Mouse (Mus musculus) cerebellum, adult 18-20 months (tissue): Measurements from ENCODE around the gene Snx1.

Source experiments
- DNase-seq, 2 experiments: peaks; one replicate each; pipeline ENCODE4 v3.0.0; 2021

Snx1 gene

DNA sequence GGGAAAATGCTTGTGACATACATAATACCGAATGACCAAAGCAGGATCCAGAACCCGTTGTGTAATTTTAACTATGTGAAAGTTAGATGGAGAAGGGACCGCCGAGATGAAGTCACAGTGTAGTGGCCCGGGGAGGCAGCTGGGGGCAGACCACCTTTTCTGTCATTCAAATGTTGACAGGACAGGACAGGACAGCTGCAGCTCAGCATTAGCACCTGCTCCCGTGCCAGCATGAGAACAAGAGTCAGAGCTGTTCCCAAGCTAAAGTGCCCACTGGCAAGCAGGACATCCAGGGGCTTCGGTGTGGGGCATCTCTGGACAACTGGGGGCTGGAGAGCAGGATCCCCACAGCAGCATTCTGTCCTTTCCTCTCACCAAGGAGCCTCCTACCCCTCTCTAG lies 39.3 kb downstream of the Snx1 start:
- DNase-seq = no peak

DNA sequence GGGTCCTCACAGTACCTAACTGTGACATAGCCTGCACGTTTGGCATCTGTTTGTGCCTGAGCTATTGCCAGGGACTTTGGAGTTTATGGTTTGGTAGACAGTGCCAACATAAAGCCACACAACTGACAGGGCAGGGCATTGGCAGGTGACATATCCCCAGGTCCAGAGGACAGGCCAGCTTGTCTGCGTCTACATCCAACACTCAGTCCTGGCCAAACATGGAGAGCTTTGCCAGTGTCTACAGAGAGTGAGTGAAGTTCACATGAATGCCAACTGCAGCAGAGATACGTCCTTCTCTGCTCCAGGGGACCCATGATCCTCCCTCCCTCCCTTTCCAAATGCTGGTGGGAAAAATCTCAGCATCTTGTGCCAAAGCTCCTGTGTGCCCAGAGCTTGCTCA lies 42.2 kb downstream of the Snx1 start:
- no peak for DNase-seq

DNA sequence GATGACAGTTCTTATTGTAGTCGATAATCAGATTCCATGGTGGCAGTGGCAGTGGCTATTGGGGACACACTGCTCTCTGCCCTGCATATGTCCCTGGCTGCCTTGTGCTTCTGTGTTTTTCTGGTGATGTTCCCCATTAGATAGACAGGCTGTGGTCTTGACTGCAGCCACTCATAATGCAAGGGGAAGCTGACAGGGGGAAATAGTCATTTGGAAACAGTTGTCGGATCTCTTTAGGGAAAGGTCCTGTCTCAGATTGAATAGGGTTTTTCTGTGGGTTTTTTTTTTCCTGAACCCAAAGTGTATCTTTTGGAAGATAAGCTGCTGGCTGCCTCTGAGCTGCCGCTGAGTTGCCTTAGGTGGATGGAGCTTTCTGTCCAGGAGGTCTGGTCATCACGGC lies 44.4 kb downstream of the Snx1 start:
- no peak for DNase-seq

DNA sequence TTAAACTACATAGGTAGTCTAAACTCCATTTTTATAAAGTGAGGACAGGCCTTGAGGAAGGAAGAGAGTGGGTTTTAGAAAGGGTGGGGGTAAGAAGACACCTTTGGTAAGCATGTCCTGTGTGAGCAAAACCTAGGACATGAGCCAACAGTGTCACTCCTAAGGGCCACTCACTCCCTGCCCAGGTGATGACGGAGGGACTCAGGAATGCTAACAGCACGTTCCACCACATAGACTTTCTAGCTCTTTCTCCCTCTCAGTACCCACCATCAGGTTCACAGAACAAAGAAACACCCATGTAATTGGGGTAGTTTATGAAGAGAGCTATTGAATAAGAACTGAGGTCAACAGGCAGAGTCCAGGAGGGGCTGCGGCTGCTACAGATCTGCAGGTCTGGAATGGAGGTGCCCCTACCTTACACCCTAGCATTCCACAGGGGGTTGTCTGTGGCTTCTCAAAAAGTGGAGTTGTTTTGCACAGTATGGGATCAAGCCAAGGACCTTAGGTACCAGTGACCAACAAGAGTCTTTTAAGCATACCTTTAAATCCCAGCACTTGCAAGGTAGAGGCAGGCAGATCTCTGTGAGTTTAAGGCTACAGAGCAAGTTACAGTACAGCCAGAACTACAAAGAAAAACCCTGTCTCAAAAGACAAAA lies 45.5 kb downstream of the Snx1 start:
- no peak for DNase-seq

DNA sequence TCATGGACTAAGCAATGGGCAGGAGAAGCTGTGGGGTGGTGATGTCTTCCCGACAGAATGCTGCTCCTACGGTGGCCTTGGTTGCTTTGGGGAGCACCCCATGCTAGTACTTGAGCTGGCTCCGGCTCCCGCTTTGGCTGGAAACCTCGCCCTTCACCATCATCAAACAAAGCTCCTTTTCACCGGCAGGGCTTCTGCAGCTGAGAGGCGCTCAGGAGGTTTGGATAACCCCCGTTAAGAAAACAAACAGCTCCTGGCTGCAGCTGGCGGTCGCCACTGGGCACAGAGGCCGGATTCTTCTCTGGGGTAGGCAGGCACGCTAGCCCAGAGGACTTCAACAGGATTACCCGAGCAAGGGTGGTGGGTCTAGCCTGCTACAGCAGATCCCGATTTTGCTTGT lies 47.9 kb downstream of the Snx1 start:
- DNase-seq = no peak

DNA sequence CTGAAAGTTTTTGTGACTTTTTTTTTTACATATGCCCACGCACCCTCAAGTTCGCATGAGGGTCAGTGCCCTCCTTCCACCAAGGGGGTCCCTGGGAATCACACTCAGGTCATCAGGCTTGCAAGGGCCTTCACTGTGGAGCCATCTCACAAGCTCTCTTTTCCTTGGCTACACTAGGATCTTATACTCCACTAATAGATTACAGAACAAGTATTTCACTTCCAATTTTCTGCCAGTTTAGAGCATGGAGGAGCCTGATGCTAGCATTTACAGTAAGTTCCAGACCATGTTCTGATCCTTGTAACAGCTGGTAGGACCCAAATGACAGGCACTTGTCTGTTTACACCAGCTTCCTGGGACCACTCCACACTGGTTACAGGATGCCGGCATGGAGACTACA lies 48.3 kb downstream of the Snx1 start:
- DNase-seq = no peak

DNA sequence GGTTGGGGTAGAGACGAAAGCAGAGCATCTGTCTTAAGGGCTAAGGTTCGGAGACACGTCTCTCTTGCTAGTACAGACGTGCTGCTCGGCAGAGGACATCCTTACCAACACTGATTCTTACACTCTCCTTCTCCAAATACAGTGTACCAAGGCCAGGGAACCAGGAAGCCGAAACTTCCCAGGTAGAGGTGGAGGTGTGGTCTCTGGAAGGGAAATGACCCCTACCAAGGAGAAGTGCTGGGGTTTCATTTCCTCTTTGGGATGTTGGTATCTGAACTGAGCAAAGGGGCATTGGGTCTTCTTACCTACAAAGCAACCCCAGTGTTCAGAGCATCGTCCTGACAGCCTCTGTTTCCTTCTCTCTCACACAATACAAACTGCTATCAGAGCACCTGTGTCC lies 53.6 kb downstream of the Snx1 start:
- no peak for DNase-seq

DNA sequence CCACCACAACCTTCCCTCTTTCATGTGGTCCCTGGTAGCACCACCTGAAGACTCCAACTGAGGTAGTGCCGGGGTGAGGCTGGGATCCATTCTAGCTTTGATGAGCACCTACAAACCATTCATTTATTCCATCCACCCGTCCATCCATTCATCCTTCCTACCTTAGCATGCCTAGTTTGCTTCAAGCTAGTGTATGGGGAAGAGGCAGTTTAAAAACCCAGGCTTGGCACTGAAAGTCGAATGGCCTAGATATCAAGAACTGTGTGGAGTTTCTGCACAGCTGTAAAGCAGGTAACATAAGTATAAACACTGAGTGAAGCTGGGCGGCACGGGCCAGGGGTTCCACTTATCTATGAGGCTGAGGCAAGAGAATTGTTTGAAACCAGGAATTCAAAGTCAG lies 56.2 kb downstream of the Snx1 start:
- no peak for DNase-seq

DNA sequence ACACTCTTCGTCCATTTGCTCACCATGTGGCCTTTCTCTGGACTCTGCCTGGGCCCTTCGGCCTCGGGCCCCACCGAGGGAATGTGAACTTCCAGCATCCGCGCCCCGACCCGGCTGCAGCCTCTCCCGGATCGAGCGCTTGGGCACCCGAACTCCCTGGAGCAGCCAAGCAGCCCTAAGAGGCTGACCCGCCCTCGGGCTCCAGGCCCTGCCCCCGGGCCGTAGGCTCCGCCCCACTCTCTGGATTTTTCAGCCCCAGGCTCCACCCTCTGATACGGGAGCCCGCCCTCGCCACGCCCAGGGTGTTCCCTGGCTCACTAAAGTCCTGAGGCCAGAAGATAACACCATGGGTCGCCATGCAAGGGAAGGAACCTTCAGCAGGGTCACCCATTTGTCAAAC lies 56.8 kb downstream of the Snx1 start, which contains the start of gene Snx22:
Snx22 (minus strand) TSS at position 137 of the 400 bp plus-strand sequence.
- DNase-seq = peak; percentile 89 to 93

DNA sequence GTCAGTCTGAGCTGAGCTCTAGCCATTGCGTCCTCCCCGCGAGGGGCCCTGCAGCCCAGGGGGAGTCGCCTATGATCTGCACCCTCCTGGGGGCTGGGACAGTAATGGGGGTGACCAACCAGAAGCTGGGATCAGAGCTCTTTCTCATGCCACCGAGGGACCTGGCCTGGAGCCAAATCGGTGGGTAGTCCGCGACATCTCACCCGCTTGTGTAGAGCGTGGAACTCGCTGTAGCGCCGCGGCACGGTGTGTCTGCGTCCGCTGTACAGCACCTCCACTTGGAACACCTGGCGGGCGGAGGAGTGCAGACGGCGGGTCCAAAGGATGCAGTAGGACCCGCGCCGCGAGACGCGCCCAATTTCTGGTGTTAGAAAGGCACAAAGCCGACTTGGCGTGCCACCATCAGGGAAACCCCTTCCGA lies 57.4 kb downstream of the Snx1 start:
- DNase-seq = peak; percentile 47 to 55

DNA sequence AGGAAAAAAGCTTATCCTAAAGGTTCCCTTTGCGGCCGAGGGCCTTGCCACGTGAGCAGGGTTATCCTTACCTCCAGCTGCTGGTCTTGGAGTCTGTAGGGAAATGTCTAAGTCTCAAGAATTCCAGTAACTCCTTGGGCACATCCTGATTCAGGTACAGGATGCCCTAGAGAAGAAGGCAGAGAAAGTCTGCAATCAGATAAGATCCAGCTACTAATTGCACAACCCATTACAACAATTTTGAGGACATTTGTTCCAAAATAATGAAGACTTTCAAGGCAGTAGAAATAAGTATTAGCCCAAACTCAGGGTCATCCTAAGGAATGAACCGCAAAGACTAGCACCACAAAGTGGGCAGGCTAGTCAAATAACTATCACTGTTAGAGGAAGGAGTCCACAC lies 58.3 kb downstream of the Snx1 start:
- DNase-seq = no peak

DNA sequence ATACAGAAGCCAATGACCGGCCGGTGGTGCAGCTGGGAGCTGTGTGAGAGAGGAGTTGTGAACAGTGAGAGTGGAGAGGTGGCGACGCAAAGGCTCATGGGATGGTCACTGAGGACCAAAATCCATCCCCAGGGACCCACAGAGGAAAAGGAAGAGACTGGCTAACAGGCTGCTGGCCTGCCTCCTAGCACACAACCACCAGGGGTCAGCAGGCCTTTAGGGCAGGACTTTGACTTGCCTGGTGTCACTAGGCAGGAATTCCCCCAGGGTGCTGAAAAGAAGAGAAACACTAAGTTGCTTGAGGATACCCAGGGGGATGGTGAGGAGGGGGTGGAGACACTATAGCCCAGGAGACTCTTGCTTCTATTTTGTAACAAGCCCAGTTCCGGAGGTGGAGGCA lies 58.8 kb downstream of the Snx1 start:
- no peak for DNase-seq

DNA sequence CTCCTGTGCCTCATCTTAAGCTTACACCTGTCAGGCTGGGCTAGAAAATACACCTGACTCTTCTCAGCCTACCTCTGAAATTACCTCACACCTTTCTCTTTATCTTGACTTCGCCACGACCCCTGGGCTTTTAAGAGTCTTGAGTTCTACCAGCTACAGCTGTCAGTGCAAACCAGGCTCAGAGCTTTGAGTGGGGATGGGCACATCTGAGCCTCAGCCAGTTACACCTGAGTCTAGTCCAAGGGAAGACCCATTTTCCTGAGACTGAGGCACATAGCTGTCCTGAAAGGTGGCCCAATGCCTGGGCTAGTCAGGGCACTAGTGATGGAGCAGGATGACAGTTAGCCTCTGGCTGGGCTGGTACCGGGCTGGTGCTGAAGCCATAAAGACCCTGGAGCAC lies 59.6 kb downstream of the Snx1 start:
- DNase-seq = no peak

DNA sequence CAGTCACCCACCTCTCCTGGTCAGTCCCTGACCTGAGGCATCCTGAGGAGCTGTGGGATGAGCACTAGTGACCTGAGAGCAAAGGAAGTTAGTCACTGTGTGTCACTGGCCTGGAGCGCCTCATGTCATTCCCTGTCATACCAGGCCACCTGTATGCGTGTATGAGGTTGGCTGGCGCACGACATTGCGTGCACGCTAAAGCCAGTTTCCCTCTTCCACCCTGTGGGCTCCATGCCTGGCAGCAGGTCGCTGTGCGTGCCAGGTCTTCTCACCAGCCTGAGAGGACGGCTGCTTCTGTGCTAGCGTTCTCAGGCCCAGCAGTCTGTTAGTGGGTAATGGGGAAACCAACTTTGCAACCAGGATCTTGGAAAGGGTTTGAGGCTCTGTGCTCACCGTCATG lies 62.1 kb downstream of the Snx1 start:
- no peak for DNase-seq

DNA sequence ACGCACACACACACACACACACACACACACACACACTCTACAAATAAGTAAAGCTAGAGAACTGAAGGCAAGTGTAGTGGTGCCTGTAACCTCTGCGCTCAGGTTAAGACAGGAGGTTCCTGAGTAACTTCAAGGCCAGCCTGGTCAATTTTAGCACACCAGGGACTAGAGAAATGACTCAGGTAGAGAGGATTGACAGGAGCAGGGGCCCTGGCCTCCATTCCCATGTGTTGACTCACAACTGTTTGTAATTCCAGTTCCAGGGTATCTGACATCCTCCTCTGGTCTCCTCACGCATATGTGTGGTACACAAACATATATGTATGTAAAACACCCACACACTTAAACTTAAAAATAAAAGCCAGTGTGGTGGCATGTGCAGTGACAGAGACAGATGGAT lies 62.9 kb downstream of the Snx1 start:
- no peak for DNase-seq

DNA sequence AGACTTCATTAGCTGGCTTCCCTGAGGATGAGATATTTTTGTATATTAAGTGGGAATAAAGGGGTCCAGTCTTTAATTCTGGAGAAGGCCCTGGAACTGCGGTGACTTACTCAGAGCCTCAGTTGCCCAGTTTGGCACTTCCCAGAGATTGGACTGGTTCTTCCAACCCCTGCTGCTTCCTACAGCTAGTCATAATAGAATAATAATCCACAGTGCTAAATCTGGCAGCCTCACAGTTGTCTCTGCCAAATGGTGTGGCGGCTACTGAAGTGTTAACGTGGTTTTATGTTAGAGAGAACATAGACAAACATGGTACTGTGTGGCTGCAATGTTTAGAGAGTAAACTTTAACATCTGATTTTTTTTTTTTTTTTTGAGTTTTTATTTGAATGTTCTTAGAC lies 64.7 kb downstream of the Snx1 start:
- no peak for DNase-seq

DNA sequence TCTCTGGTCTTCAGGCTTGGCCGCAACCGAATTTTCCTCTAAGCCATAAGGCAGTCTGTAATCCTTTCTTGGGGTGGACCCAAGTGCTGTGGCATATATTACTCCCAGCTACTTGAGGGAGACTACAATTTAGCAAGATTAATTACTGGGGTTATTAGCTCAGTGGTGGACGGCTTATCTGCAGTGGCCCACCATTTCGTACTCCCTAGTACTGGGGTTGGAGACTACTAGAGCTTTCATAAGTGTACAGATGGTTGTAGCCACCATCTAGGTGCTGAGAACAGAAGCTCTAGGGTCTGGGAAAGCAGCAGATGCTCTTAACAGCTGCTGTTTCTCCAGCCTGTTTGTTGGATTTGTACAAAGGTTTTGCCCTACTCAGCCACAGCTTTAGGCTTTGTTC lies 65.4 kb downstream of the Snx1 start:
- no peak for DNase-seq

DNA sequence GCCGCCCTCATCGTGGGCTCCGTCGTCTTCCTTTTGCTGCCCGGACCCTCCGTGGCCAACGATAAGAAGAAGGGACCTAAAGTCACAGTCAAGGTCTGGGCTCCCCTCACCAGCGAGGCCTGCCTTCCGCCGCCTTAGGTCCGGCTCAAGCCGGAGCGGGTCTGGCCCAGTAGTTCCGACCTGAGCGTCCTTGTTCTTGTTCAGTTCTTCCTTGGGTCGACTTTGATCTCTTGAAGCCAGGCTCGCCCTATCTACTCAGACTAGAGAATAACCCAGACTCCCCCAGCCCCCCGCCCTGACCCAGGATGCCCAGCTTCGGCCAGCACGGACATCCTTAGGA lies 66.1 kb downstream of the Snx1 start:
- DNase-seq = no peak

DNA sequence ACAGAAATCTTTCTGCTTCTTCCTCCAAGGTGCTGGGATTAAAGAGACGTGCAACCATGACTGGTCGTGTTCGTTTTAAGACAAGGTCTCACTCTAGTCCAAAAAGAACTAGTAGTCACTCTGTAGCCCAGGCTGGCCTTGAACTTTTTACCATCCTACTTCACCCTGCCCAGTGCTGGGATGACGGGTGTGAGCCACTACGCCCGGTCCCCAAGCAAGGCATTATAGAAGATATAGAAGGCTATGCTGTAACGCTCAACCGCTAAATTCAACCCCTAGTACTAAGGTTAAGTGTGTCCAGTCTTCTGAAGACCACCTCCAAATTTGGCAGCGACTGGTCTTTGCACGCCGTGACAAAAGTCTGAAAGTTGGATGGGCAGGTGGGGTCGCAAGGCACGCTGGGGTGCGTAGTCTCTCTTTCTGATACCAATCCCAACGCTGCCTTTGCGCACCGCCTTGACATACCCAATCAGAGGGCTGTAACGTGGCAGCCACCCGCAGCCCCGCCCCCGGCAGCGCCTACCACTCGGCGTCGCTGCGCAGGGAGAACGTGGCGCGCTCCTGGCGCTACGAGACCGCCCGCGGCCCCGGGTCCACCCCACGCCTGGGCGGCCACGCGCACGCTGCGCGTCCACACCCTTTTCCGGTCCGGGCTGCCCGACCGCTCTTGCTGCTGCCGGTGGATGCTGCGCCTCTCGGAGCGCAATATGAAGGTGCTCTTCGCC lies 66.6 kb downstream of the Snx1 start, which contains the start of gene Ppib:
Ppib (plus strand) TSS at position 640 of the 725 bp plus-strand sequence.
- peak; percentile 99 for DNase-seq

DNA sequence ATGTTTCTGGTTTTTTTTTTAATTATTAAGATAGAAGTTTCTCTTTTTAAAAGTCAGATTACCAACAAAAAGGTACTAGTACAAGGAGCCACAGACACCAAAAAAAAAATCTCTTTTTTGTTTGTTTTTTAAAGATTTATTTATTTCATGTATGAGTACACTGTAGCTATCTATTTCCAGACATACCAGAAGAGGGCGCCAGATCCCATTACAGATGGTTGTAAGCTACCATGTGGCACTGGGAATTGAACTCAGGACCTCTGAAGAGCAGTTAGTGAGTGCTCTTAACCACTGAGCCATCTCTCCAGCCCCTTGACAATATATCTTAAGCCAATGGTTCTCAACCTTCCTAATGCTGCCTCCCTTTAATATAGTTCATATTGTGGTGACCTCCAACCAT lies 72.8 kb downstream of the Snx1 start:
- no peak for DNase-seq

DNA sequence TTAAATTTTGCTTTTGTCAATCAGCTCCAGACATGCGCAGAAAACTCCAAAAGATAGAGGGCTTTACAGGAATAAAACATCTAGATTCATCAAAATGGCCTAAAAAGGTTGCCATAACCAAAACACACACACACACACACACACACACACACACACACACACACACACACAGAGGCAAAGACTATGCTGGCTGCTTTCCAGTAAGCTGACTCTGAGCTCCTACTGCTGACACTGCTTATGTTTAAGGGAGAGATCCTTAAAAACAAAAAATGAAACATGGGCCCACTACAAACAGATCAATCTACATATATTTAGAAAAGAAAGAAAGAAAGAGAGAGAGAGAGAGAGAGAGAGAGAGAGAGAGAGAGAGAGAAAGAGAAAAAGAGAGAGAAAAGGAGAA lies 73.7 kb downstream of the Snx1 start:
- DNase-seq = no peak

DNA sequence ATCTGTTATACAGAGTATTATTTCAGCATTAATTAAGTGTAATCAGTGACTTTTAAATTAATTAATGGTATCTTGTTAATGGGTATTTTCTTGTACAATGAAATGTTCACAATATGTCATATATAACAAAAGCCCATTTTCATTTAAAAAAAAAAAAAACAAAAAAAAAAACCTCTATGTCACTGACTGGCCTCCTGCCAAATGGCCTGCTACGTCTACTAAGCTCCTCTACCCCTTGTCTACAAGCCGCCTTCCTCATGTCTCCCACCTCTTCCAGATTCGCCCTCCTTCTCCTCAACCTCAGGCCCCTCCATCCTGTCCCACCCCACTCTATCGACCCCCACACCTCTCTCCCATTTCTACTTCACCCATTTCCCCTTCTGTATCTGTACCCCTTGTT lies 74.9 kb downstream of the Snx1 start:
- DNase-seq = no peak

DNA sequence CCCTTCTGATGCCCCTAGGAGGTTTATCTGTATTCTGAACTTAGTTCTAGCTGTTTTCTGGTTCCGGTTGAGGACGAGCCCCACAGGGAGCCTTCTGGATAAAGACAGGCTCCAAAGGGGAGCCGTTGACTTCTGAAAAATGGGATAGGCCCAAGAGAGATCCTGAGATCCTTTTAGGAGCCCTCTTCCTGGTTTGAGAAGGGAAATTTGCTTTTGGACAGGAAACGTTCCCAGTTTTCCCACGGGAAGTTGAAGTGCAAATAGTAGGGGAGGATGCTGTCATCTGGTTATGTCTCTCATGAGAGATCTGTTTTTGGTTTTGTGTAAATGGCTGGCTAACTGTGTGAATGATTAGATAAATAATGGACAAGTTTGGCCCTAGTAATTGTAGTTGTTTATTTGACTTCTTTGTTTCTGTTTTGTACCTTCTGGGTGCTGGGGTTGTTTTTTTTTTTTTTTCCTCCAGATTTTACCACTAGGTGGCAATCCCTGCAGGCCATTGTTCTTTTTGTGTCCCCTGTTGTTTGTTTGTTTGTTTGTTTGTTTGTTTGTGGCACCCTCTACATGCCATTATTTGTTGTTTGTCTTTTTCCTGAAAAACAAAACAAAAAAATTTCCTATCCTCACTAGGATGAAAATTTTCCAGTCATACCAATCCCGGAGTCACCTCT lies 76.3 kb downstream of the Snx1 start:
- no peak for DNase-seq

DNA sequence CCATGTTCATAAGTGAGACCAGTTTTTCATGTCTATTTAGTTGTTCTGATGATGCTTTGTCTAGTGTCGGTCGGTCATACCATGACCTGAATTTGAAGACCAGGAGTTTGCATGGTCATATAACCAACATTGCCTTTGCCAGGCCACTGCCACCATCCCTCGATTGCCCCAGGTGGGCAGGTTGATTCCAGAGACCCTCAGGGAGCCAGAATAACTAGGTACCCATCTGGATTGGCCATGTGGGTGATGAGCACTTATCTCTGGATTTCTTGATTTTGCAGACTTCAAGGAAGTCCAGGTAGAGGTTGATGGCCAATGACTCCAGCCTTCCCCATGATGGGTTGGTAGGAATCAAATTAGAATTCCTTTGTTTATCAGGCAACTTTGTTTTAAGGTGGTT lies 83.1 kb downstream of the Snx1 start:
- no peak for DNase-seq
